Mouse (Mus musculus) spleen, adult 2 months (tissue): ENCODE results near the gene Cttnbp2. TPM values are rescaled to one million over a fixed set of nuclear protein-coding genes. Genes with fewer than 3 reads are reported as not detected.

ENCODE experiments used
- DNase-seq, 2 experiments: peaks; one replicate each; pipeline versions ENCODE4 v3.0.0 to v3.0.0-alpha.2; 2012 to 2021; ENCODE audit warnings: low spot score in 2 of 2, low read depth in 1 of 2
- H3K27ac ChIP-seq: fragments of 200-500 bp; 2 replicates; pipeline ENCODE4 v1.5.1; 2012; ENCODE audit warnings: low read length, inconsistent platforms; ENCODE audit not compliant: insufficient read depth
- H3K27me3 ChIP-seq: fragments of 200-500 bp; 2 replicates; pipeline ENCODE4 v1.6.1; 2012; ENCODE audit warnings: mild to moderate bottlenecking, moderate library complexity, low read length, inconsistent platforms; ENCODE audit not compliant: control insufficient read depth, insufficient read depth
- H3K36me3 ChIP-seq: fragments of 200-500 bp; 2 replicates; pipeline ENCODE4 v1.6.1; 2012; ENCODE audit warnings: mild to moderate bottlenecking, low read length, inconsistent platforms; ENCODE audit not compliant: control insufficient read depth, insufficient read depth
- H3K4me1 ChIP-seq: fragments of 200-500 bp; 2 replicates; pipeline ENCODE4 v1.6.1; 2011; ENCODE audit warnings: inconsistent platforms; ENCODE audit not compliant: control insufficient read depth, insufficient read depth, insufficient read length
- H3K4me3 ChIP-seq: fragments of 200-500 bp; 2 replicates; pipeline ENCODE4 v1.5.1; 2011; ENCODE audit warnings: mild to moderate bottlenecking, inconsistent platforms; ENCODE audit not compliant: insufficient read depth, insufficient read length; ENCODE audit errors: extremely low read depth
- CTCF ChIP-seq: fragments of 200-500 bp; IDR thresholded peaks from 2 replicates; pipeline ENCODE4 v1.5.1; 2011; ENCODE audit warnings: mild to moderate bottlenecking, inconsistent platforms; ENCODE audit not compliant: insufficient read depth, insufficient read length, insufficient replicate concordance; ENCODE audit errors: extremely low read depth
- POLR2A ChIP-seq: fragments of 200-500 bp; IDR thresholded peaks from 2 replicates; pipeline ENCODE4 v1.6.1; 2011; ENCODE audit warnings: low read depth, low read length, inconsistent platforms
- WGBS: fragments of 180-500 bp; shearing (Covaris S2); methylation state at CpG from one replicate; pipeline ENCODE4 v1.1.7; 2018; 5-methylcytosine and 5-hydroxymethylcytosine counted together
- polyA plus RNA-seq: library from polyadenylated mRNA; depleted of rRNA; stranded (reverse); fragments of >200 nt; gene quantifications from 2 replicates; pipeline ENCODE4 v1.2.3, GENCODE M21; 2012

Cttnbp2 gene
- polyA plus RNA-seq, 1 experiment, result 0.70 TPM

DNA sequence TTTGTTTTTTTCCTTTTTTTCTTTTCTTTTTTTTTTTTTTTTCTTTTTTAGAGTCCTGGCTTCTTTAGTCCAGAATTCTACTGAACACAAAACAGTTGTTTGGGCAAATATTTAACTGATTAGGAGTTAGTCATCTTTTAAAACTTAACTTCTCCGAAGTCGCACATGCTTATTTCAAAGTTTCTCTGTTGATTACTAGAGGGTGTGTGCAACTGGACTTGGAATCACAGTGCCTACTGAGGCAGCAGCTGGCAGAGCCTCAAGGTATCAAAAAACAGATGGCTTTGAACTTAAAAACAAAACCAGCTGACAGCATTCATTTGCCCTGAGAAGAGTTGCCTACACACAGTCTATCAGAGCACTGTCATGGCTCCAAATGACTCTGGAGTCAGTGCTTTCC lies 82.8 kb downstream of the Cttnbp2 start:
- TF ChIP-seq CTCF, result no peak
- TF ChIP-seq POLR2A, result no peak
- WGBS, result 94% methylated on average over 2 of the region's 2 CpGs
- no peaks in the 10 kb centered on the region for H3K27me3 ChIP-seq
- no peak overlapping the region for H3K4me3 ChIP-seq
- no peak for DNase-seq
- no peak overlapping the region for H3K27ac ChIP-seq
- H3K36me3 ChIP-seq, result no peaks in the 10 kb centered on the region
- no peaks in the 10 kb centered on the region for H3K4me1 ChIP-seq

DNA sequence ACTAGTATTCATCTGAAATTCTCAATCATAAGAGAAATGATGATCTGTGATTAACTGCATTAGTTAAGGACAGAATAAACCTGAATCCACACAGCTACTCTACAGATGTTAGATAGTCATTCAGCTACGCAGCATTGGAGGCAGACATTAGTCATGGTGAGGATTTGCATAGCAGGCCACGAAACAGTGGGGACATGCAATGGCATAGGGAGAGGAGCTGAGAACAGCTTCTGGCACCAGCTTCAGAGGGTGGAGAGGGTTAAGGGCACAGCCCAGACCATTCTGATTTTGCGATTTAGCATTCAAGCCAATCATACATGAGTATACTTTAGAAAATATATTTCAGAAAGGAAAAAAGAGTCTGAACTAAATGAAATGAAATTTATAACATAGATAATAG lies 84.6 kb downstream of the Cttnbp2 start:
- TF ChIP-seq POLR2A, result no peak
- no peak for TF ChIP-seq CTCF
- no peaks in the 10 kb centered on the region for H3K27me3 ChIP-seq
- H3K4me1 ChIP-seq, result no peaks in the 10 kb centered on the region
- WGBS, result 84% methylated on average over 3 of the region's 3 CpGs
- no peak overlapping the region for H3K27ac ChIP-seq
- no peak for DNase-seq
- no peak overlapping the region for H3K4me3 ChIP-seq
- H3K36me3 ChIP-seq, result no peaks in the 10 kb centered on the region

DNA sequence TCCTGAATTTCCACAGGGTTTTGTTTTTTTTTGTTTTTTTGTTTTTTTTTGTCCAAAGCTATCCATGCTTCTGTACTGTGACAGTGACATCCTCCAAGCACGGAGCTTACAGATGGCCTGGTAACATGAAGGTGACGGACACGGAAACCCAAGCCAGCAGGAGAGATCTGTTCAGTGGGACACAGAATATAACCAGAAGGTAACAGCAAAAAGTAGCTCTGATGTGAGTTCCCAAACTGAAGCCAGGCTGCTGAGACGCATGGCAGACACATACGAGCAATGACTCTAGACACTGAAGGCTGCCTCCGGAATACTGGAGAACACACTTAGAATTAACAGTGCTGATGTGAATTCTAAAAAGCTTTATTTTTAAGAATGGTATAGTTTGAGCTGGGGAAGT lies 89.8 kb downstream of the Cttnbp2 start:
- no peaks in the 10 kb centered on the region for H3K4me1 ChIP-seq
- TF ChIP-seq CTCF (no peak), POLR2A (no peak)
- H3K4me3 ChIP-seq, result no peak overlapping the region
- no peak overlapping the region for H3K27ac ChIP-seq
- DNase-seq, result no peak
- H3K36me3 ChIP-seq, result no peaks in the 10 kb centered on the region
- 94% methylated on average over 6 of the region's 6 CpGs for whole genome bisulfite sequencing
- H3K27me3 ChIP-seq, result no peaks in the 10 kb centered on the region

DNA sequence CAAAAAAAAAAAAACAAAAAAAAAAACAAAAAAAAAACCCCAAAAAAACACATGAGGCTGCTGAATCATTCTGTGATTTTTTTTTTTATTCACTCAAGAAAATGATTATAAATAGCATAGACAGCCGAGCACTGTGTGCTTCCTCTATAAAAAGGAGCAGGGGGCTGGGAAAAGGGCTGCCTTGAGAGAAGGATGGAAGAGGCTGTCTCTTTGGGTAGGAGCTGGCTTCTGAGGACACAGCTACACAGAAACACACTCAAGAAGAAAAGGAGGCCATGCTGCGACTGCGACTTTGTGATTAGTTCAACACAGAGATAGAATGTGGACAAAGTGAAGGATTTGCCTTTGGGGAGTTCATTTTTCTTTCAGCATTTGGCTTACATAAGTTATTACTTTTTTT lies 90.3 kb downstream of the Cttnbp2 start:
- 69% methylated on average over 3 of the region's 3 CpGs for WGBS
- TF ChIP-seq CTCF, result no peak
- Histone ChIP-seq H3K4me3 (no peak overlapping the region), H3K4me1 (no peaks in the 10 kb centered on the region), H3K36me3 (no peaks in the 10 kb centered on the region), H3K27ac (no peak overlapping the region), H3K27me3 (no peaks in the 10 kb centered on the region)
- no peak for DNase-seq

DNA sequence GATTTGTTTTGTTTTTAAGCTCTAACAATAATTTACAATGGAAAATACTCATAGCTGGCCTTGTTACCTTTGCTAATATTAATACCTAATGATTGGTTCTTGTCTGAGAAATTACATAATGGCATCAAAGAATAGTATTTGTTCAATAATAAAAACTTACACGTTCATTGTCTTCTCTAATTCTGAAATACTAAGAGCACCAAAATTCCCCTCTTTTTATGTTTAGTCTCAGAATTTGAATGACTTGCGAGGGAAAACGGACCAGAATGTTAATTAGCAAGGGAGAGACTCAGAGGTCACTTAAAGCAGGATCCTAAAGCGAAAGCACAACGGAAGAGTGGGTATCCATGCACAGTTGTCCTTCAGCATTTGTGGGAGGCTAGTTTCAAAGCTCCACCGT lies 91.5 kb downstream of the Cttnbp2 start:
- WGBS, result 86% methylated on average over 6 of the region's 6 CpGs
- no peaks in the 10 kb centered on the region for H3K27me3 ChIP-seq
- no peak for DNase-seq
- no peak for TF ChIP-seq CTCF
- no peak for TF ChIP-seq POLR2A
- H3K36me3 ChIP-seq, result no peaks in the 10 kb centered on the region
- H3K4me3 ChIP-seq, result no peak overlapping the region
- H3K27ac ChIP-seq, result no peak overlapping the region
- H3K4me1 ChIP-seq, result no peaks in the 10 kb centered on the region

DNA sequence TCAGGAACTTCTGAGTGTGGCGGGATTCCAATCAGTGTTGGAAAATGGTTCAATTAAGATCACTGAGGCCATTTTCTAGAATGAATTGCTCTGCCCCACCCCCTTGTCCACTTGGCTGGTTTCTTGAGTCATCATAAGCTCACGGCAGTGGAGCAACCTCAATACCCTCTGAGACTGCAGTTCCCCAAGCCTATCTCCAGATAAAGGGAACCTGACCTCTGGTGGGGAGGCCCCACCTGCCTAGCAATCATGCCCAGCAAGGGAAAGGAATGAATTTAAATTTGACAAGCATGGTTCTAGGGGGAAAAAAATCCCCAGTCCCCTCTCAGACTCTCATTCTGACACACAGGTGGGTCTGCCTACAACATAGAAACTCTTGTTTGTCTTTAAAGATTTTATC lies 93.1 kb downstream of the Cttnbp2 start:
- H3K27me3 ChIP-seq, result no peaks in the 10 kb centered on the region
- H3K36me3 ChIP-seq, result no peaks in the 10 kb centered on the region
- no peak for DNase-seq
- H3K27ac ChIP-seq, result no peak overlapping the region
- WGBS, result 71% methylated on average over 2 of the region's 2 CpGs
- no peaks in the 10 kb centered on the region for H3K4me1 ChIP-seq
- no peak overlapping the region for H3K4me3 ChIP-seq
- no peak for TF ChIP-seq POLR2A

DNA sequence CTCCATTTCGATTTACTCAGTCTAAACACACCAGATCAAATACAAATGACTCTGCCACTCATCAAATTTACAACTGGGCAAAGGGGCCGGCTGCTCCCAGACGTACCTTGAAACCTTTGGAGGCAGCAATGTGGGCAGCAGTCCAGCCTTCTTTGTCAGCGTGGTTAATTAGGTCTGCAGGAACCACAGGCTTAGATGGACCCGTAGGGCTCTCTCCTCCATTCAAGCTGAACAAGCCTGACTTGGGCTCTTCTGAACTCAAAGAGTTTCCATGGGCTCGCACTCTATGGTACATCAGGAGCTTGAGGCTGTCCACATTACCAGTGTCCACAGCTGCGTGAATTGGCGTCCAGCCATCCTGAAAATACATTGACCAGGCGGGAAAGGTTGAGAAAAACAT lies 94.0 kb downstream of the Cttnbp2 start:
- H3K4me3 ChIP-seq, result no peak overlapping the region
- no peaks in the 10 kb centered on the region for H3K36me3 ChIP-seq
- no peak overlapping the region for H3K27ac ChIP-seq
- WGBS, result 85% methylated on average over 9 of the region's 9 CpGs
- H3K27me3 ChIP-seq, result no peaks in the 10 kb centered on the region
- no peak for TF ChIP-seq POLR2A
- TF ChIP-seq CTCF, result no peak
- DNase-seq, result no peak
- no peaks in the 10 kb centered on the region for H3K4me1 ChIP-seq
